11 mouse cellular contexts compared by ENCODE assay signal in genomic region chr1:38694142-38694541, GRCm38 (mm10). TPM values are rescaled to one million over a fixed set of nuclear protein-coding genes. Genes with fewer than 3 reads are reported as not detected.
DNase-seq lines count a peak whose midpoint lies in the region; ATAC-seq and TF ChIP-seq lines count a peak whose summit lies in the region.
"Had no signal": no experiment of that assay in that cellular context is flagged by ENCODE, and none has a peak within 500 bp of the region (broad histone marks: within the 10 kb centered on the region; RNA-seq: fewer than 3 reads in every experiment).

No protein-coding gene starts in this region.

- no peaks in the 10 kb centered on the region for H3K9me3 ChIP-seq in CH12.LX (replicated peaks; ENCODE audit: low read length)
- H3K9me3 ChIP-seq in intestine, embryonic 16.5 days (ENCODE audit: control insufficient read depth, low read length) = no peaks in the 10 kb centered on the region
- no peaks in the 10 kb centered on the region for H3K9me3 ChIP-seq in hindbrain, embryonic 16.5 days (ENCODE audit: control insufficient read depth, low read length)
- H3K9me3 ChIP-seq: liver, embryonic 15.5 days had no signal

- in situ Hi-C loops in CH12.LX (cut with MboI; ENCODE audit: low pct_ligation_motif_present, low pct_unique_long_range_greater_than_20kb, low sequenced_read_pairs) = no loop called here

- 63% methylated on average over 5 of the region's 5 CpGs for WGBS in intestine, embryonic 16.5 days
- WGBS in hindbrain, embryonic 16.5 days = 62% methylated on average over 5 of the region's 5 CpGs

- peak overlapping the region; percentile 26 for H3K4me2 ChIP-seq in CH12.LX (ENCODE audit: insufficient read depth, low read depth, poor library complexity, severe bottlenecking)
- no peak overlapping the region for H3K4me2 ChIP-seq in intestine, embryonic 16.5 days (ENCODE audit: low read depth, low read length)
- H3K4me2 ChIP-seq in hindbrain, embryonic 16.5 days (ENCODE audit: low read length) = no peak overlapping the region
- H3K4me2 ChIP-seq: liver, embryonic 15.5 days had no signal

- peaks cover 7 to 24% of the 10 kb centered on the region in 2 experiments for H3K4me1 ChIP-seq in CH12.LX (ENCODE audit: control insufficient read depth in 1 of 2, insufficient read depth in 2 of 2)
- no peaks in the 10 kb centered on the region for H3K4me1 ChIP-seq in intestine, embryonic 16.5 days (ENCODE audit: control insufficient read depth, insufficient read depth, low read length)
- H3K4me1 ChIP-seq in hindbrain, embryonic 16.5 days (ENCODE audit: control insufficient read depth, insufficient read depth, low read depth, low read length) = no peaks in the 10 kb centered on the region
- H3K4me1 ChIP-seq: liver, embryonic 15.5 days had no signal

- peak; percentile 94 to 97 for ATAC-seq in hematopoietic stem cell, adult 5-6 weeks (replicated peaks in 1 of 2; ENCODE audit: insufficient read depth in 1 of 2, low FRiP score in 2 of 2, low TSS enrichment in 1 of 2, low read depth in 1 of 2, poor library complexity in 2 of 2, severe bottlenecking in 2 of 2)
- ATAC-seq in intestine, embryonic 16.5 days = no peak
- ATAC-seq in hindbrain, embryonic 16.5 days = no peak

- H3K27ac ChIP-seq in CH12.LX (ENCODE audit: insufficient read depth, low read depth) = no peak overlapping the region
- no peak overlapping the region for H3K27ac ChIP-seq in intestine, embryonic 16.5 days (ENCODE audit: low read length)
- no peak overlapping the region for H3K27ac ChIP-seq in hindbrain, embryonic 16.5 days (ENCODE audit: low read depth, low read length)
- H3K27ac ChIP-seq: liver, embryonic 15.5 days; stomach, postnatal 0 days had no signal

- dilution Hi-C loops in CH12.LX (cut with MboI; ENCODE audit: extremely low pct_ligation_motif_present, extremely low pct_unique_long_range_greater_than_20kb, low sequenced_read_pairs) = no loop called here

- intact Hi-C loops in heart, postnatal 36 days (cut with DNase I) = no loop called here

- TF ChIP-seq EP300 in CH12.LX (IDR thresholded peaks at IDR 0.05; ENCODE audit: low read length) = peak; percentile 63

- H3K4me3 ChIP-seq in CH12.LX (replicated peaks in 1 of 3; ENCODE audit: low read depth in 2 of 3, low read length in 2 of 3, poor library complexity in 1 of 3) = no peak overlapping the region
- H3K4me3 ChIP-seq in intestine, embryonic 16.5 days (ENCODE audit: low read length) = no peak overlapping the region
- H3K4me3 ChIP-seq in hindbrain, embryonic 16.5 days (ENCODE audit: low read length) = no peak overlapping the region
- H3K4me3 ChIP-seq: liver, embryonic 15.5 days had no signal

- H3K79me2 ChIP-seq in CH12.LX (replicated peaks; ENCODE audit: control insufficient read depth, extremely low read depth, insufficient read depth, poor library complexity, severe bottlenecking) = no peaks in the 10 kb centered on the region

- no peak for TF ChIP-seq POLR2A in CH12.LX (IDR thresholded peaks at IDR 0.05; ENCODE audit: low read depth, low read length)

- peak; percentile 72 for DNase-seq in CH12.LX (ENCODE audit: extremely low read depth)
- DNase-seq in natural killer cell, adult 2 months (ENCODE audit: low spot score in 2 of 2) = peak; percentile 68 to 75
- peak; percentile 29 for DNase-seq in thymus, postnatal 10 days (ENCODE audit: low spot score in 2 of 2)
- DNase-seq in heart, postnatal 36 days = no peak
- DNase-seq: gastrocnemius, postnatal 14 days; heart, postnatal 14 days had no signal

- no peak for TF ChIP-seq CTCF in CH12.LX (conservative IDR thresholded peaks at IDR 0.05 in 1 of 2, IDR thresholded peaks at IDR 0.05 in 1 of 2; ENCODE audit: low read depth in 2 of 2, low read length in 2 of 2)

- no peak overlapping the region for H3K9ac ChIP-seq in CH12.LX (ENCODE audit: insufficient read depth, low read depth)
- no peak overlapping the region for H3K9ac ChIP-seq in intestine, embryonic 16.5 days (ENCODE audit: low read depth, low read length)
- no peak overlapping the region for H3K9ac ChIP-seq in hindbrain, embryonic 16.5 days (ENCODE audit: low read depth, low read length)
- H3K9ac ChIP-seq: liver, embryonic 15.5 days had no signal

- no peaks in the 10 kb centered on the region for H3K36me3 ChIP-seq in CH12.LX (replicated peaks in 1 of 2; ENCODE audit: control insufficient read depth in 1 of 2, insufficient read depth in 1 of 2, low read length in 1 of 2)
- H3K36me3 ChIP-seq in intestine, embryonic 16.5 days (ENCODE audit: control insufficient read depth, insufficient read depth, low read length) = no peaks in the 10 kb centered on the region
- no peaks in the 10 kb centered on the region for H3K36me3 ChIP-seq in hindbrain, embryonic 16.5 days (ENCODE audit: control insufficient read depth, insufficient read depth, low read length)
- H3K36me3 ChIP-seq: liver, embryonic 15.5 days had no signal

- no peak; the same call in 1 of the 2 replicates for TF ChIP-seq RAD21 in CH12.LX (IDR thresholded peaks at IDR 0.05; ENCODE audit: low read depth, low read length)

- H3K27me3 ChIP-seq in CH12.LX (replicated peaks) = peaks cover 3% of the 10 kb centered on the region
- H3K27me3 ChIP-seq in intestine, embryonic 16.5 days (replicated peaks; ENCODE audit: control insufficient read depth, insufficient read depth, low read length) = no peaks in the 10 kb centered on the region
- H3K27me3 ChIP-seq in hindbrain, embryonic 16.5 days (replicated peaks; ENCODE audit: control insufficient read depth, insufficient read depth, low read length) = no peaks in the 10 kb centered on the region
- H3K27me3 ChIP-seq: liver, embryonic 15.5 days had no signal

TF ChIP-seq in CH12.LX, 34 proteins besides CTCF, POLR2A, EP300 and RAD21:
- TF ChIP-seq ZKSCAN1 (IDR thresholded peaks at IDR 0.05; ENCODE audit: borderline replicate concordance, low read depth, low read length) = no peak
- TF ChIP-seq USF2 (conservative IDR thresholded peaks at IDR 0.05; ENCODE audit: low read depth, low read length) = no peak
- no peak for TF ChIP-seq ZC3H11A (IDR thresholded peaks at IDR 0.05; ENCODE audit: low read depth, low read length)
- TF ChIP-seq SMC3 (IDR thresholded peaks at IDR 0.05; ENCODE audit: low read depth, low read length) = no peak
- no peak for TF ChIP-seq E2F4 (IDR thresholded peaks at IDR 0.05; ENCODE audit: insufficient replicate concordance, low read depth, low read length)
- no peak for TF ChIP-seq JUND (conservative IDR thresholded peaks at IDR 0.05; ENCODE audit: low read depth, low read length)
- no peak for TF ChIP-seq TCF12 (IDR thresholded peaks at IDR 0.05; ENCODE audit: low read depth, low read length)
- no peak for TF ChIP-seq USF1 (IDR thresholded peaks at IDR 0.05; ENCODE audit: low read depth, low read length)
- no peak for TF ChIP-seq PAX5 (IDR thresholded peaks at IDR 0.05; ENCODE audit: low read length)
- no peak for TF ChIP-seq MYC (IDR thresholded peaks at IDR 0.05; ENCODE audit: low read depth, low read length)
- TF ChIP-seq KAT2A (IDR thresholded peaks at IDR 0.05; ENCODE audit: insufficient replicate concordance, low read length) = no peak
- no peak for TF ChIP-seq MXI1 (IDR thresholded peaks at IDR 0.05; ENCODE audit: low read depth, low read length)
- TF ChIP-seq ZMIZ1 (IDR thresholded peaks at IDR 0.05; ENCODE audit: low read depth, low read length) = no peak
- TF ChIP-seq TBP (conservative IDR thresholded peaks at IDR 0.05; ENCODE audit: low read depth, low read length) = 0 out of 2 replicates have a peak, but pooled peaks have one; percentile 25
- 0 out of 2 replicates have a peak, but pooled peaks have one; percentile 5 for TF ChIP-seq MAFK (IDR thresholded peaks at IDR 0.05; ENCODE audit: insufficient replicate concordance, low read length)
- no peak for TF ChIP-seq MAZ (IDR thresholded peaks at IDR 0.05; ENCODE audit: low read depth, low read length)
- peak; percentile 43; the same call in 1 of the 2 replicates for TF ChIP-seq BHLHE40 (IDR thresholded peaks at IDR 0.05; ENCODE audit: low read depth, low read length)
- TF ChIP-seq ETS1 (conservative IDR thresholded peaks at IDR 0.05; ENCODE audit: low read depth, low read length) = 0 out of 2 replicates have a peak, but pooled peaks have one; percentile 15
- no peak for TF ChIP-seq GABPA (IDR thresholded peaks at IDR 0.05; ENCODE audit: insufficient replicate concordance, low read depth, low read length)
- TF ChIP-seq MAX (IDR thresholded peaks at IDR 0.05; ENCODE audit: low read length) = no peak
- no peak for TF ChIP-seq CHD1 (IDR thresholded peaks at IDR 0.05; ENCODE audit: low read depth, low read length)
- TF ChIP-seq JUN (IDR thresholded peaks at IDR 0.05; ENCODE audit: insufficient read depth, low read depth, low read length) = no peak
- no peak for TF ChIP-seq ZNF384 (IDR thresholded peaks at IDR 0.05; ENCODE audit: low read depth, low read length)
- TF ChIP-seq POLR2AphosphoS2 (IDR thresholded peaks at IDR 0.05; ENCODE audit: low read depth, low read length) = no peak
- no peak for TF ChIP-seq HCFC1 (IDR thresholded peaks at IDR 0.05; ENCODE audit: low read depth, low read length)
- TF ChIP-seq ELF1 (IDR thresholded peaks at IDR 0.05; ENCODE audit: low read depth, low read length) = no peak

RNA-seq across cellular contexts. Expression of gene Aff3, which starts 29.4 kb away (rescaled TPM):
- total RNA-seq in CH12.LX (2012; rRNA removed) = 5.1 and 6.3 TPM in 2 replicates
- total RNA-seq in CH12.LX (2014; rRNA removed) = 7.7 TPM in 2 replicates
- 29.8 and 29.9 TPM in 2 replicates for polyA plus RNA-seq in CH12.LX (2012; ENCODE audit: insufficient read length, low read depth)
- 132 and 165 TPM in 2 replicates for total RNA-seq in hematopoietic stem cell, adult 5-6 weeks (2017)
- 2.1 TPM in 2 replicates for polyA plus RNA-seq in intestine, embryonic 16.5 days (2015; fragmentation: Nextera tagmentation; extraction: Ambion mirVana)
- 1 to 10 TPM; 2.1 to 2.6 TPM for total RNA-seq in heart, postnatal 36 days (2021)
- 8.4 TPM in 2 replicates for polyA plus RNA-seq in hindbrain, embryonic 16.5 days (2015; fragmentation: Nextera tagmentation; extraction: Ambion mirVana)

Comparison
In these comparisons a context has a peak if more than half of its experiments do, and no peak if none do; other contexts are left out.
1. DNase-seq: peak in CH12.LX (single experiment), natural killer cell, adult 2 months (2 of 2) and thymus, postnatal 10 days (2 of 2); none in heart, postnatal 36 days (0 of 2).
2. ATAC-seq: peak in hematopoietic stem cell, adult 5-6 weeks (2 of 2); none in intestine, embryonic 16.5 days (single experiment) and hindbrain, embryonic 16.5 days (single experiment).
3. RNA of gene Aff3, which starts 29.4 kb away (total RNA-seq): 132 to 165 TPM in hematopoietic stem cell, adult 5-6 weeks; 5.1 to 7.7 TPM in CH12.LX and 2.1 to 2.6 TPM in heart, postnatal 36 days; every median in the first group is over 10 times any median in the second.